Mouse (Mus musculus): ENCODE data around the gene Specc1. TPM values are rescaled to one million over a fixed set of nuclear protein-coding genes. Genes with fewer than 3 reads are reported as not detected.

The Specc1 gene
- polyA plus RNA-seq, 1 experiment from 2014 or later: 10.1 TPM

- Histone ChIP-seq H3K4me1 (no peaks in the 10 kb centered on the region), H3K36me3 (peaks cover 12% of the 10 kb centered on the region), H3K4me3 (no peak overlapping the region), H3K27me3 (ENCODE audit: low read depth, poor library complexity, severe bottlenecking) (no peaks in the 10 kb centered on the region), H3K9me3 (replicated peaks) (no peaks in the 10 kb centered on the region), H3K27ac (replicated peaks) (no peak overlapping the region)
- no peak for DNase-seq (ENCODE audit: low spot score)
- 96% methylated on average over 7 of the region's 7 CpGs for WGBS
Observed at GRCm38 (mm10) chr11:62223962-62224361, 267.4 kb downstream of the Specc1 start.

- H3K27me3 ChIP-seq (ENCODE audit: low read depth, poor library complexity, severe bottlenecking): no peaks in the 10 kb centered on the region
- H3K27ac ChIP-seq (replicated peaks): no peak overlapping the region
Observed at GRCm38 (mm10) chr11:62224797-62225196, 268.2 kb downstream of the Specc1 start.

GRCm38 (mm10) chr11:62240631-62241261 is 284.2 kb downstream of the Specc1 start:
- H3K27me3 ChIP-seq (ENCODE audit: low read depth, poor library complexity, severe bottlenecking): no peaks in the 10 kb centered on the region
- no peak overlapping the region for H3K4me3 ChIP-seq
- WGBS: 84% methylated on average over 12 of the region's 12 CpGs
- no peaks in the 10 kb centered on the region for H3K4me1 ChIP-seq
- no peak for DNase-seq (ENCODE audit: low spot score)
- peaks cover 5% of the 10 kb centered on the region for H3K9me3 ChIP-seq (replicated peaks)
- H3K27ac ChIP-seq (replicated peaks): no peak overlapping the region
- H3K36me3 ChIP-seq: no peaks in the 10 kb centered on the region

More at GRCm38 (mm10) chr11:62224797-62225196, 268.2 kb downstream of the Specc1 start:
- peaks cover 9% of the 10 kb centered on the region; the same call in 1 of the 2 replicates for H3K36me3 ChIP-seq
- 83% methylated on average over 4 of the region's 4 CpGs for WGBS
- no peak for DNase-seq (ENCODE audit: low spot score)
- no peak overlapping the region for H3K4me3 ChIP-seq
- no peaks in the 10 kb centered on the region for H3K9me3 ChIP-seq (replicated peaks)
- no peaks in the 10 kb centered on the region for H3K4me1 ChIP-seq

GRCm38 (mm10) chr11:62243871-62244270 is 287.3 kb downstream of the Specc1 start:
- Histone ChIP-seq H3K27me3 (ENCODE audit: low read depth, poor library complexity, severe bottlenecking) (peaks cover 19% of the 10 kb centered on the region), H3K4me3 (no peak overlapping the region), H3K36me3 (no peaks in the 10 kb centered on the region), H3K9me3 (replicated peaks) (peaks cover 8% of the 10 kb centered on the region), H3K27ac (replicated peaks) (no peak overlapping the region), H3K4me1 (peaks cover 6% of the 10 kb centered on the region)
- 94% methylated on average over 8 of the region's 8 CpGs for WGBS
- no peak for DNase-seq (ENCODE audit: low spot score)

GRCm38 (mm10) chr11:62244471-62244870 is 287.9 kb downstream of the Specc1 start:
- no peak overlapping the region for H3K4me3 ChIP-seq
- peaks cover 12% of the 10 kb centered on the region for H3K4me1 ChIP-seq
- peaks cover 25% of the 10 kb centered on the region for H3K27me3 ChIP-seq (ENCODE audit: low read depth, poor library complexity, severe bottlenecking)
- H3K9me3 ChIP-seq (replicated peaks): peaks cover 8% of the 10 kb centered on the region
- H3K36me3 ChIP-seq: no peaks in the 10 kb centered on the region
- no peak overlapping the region for H3K27ac ChIP-seq (replicated peaks)
- 92% methylated on average over 4 of the region's 4 CpGs for WGBS
- no peak for DNase-seq (ENCODE audit: low spot score)

- no peak for DNase-seq (ENCODE audit: low spot score)
- H3K4me1 ChIP-seq: peaks cover 22% of the 10 kb centered on the region
- peaks cover 8% of the 10 kb centered on the region for H3K9me3 ChIP-seq (replicated peaks)
- H3K27ac ChIP-seq (replicated peaks): peak overlapping the region; percentile 62; the same call in 1 of the 2 replicates
- peaks cover 59% of the 10 kb centered on the region for H3K27me3 ChIP-seq (ENCODE audit: low read depth, poor library complexity, severe bottlenecking)
- H3K4me3 ChIP-seq: peak overlapping the region; percentile 65
- no peaks in the 10 kb centered on the region for H3K36me3 ChIP-seq
- WGBS: 38% methylated on average over 18 of the region's 18 CpGs
Observed at GRCm38 (mm10) chr11:62247759-62248400, 291.3 kb downstream of the Specc1 start.

GRCm38 (mm10) chr11:62248401-62249244 is 292.1 kb downstream of the Specc1 start, which contains the start of gene Adora2b:
Gene Adora2b (plus strand): TSS chr11:62248984.
- H3K4me1 ChIP-seq: peaks cover 22% of the 10 kb centered on the region
- WGBS: under 1% methylated on average over 69 of the region's 69 CpGs
- H3K27me3 ChIP-seq (ENCODE audit: low read depth, poor library complexity, severe bottlenecking): peaks cover 62% of the 10 kb centered on the region
- peak within 1 kb of the TSS; percentile 62 for H3K27ac ChIP-seq (replicated peaks)
- DNase-seq (ENCODE audit: low spot score): peak; percentile 90
- peak within 1 kb of the TSS; percentile 65 for H3K4me3 ChIP-seq
- no peaks in the 10 kb centered on the region for H3K36me3 ChIP-seq
- H3K9me3 ChIP-seq (replicated peaks): peaks cover 8% of the 10 kb centered on the region

GRCm38 (mm10) chr11:62249266-62250037 is 292.9 kb downstream of the Specc1 start:
- 4% methylated on average over 35 of the region's 35 CpGs for WGBS
- Histone ChIP-seq H3K4me1 (peaks cover 22% of the 10 kb centered on the region), H3K36me3 (no peaks in the 10 kb centered on the region), H3K4me3 (peak overlapping the region; percentile 65), H3K27me3 (ENCODE audit: low read depth, poor library complexity, severe bottlenecking) (peaks cover 62% of the 10 kb centered on the region), H3K9me3 (replicated peaks) (peaks cover 8% of the 10 kb centered on the region), H3K27ac (replicated peaks) (peak overlapping the region; percentile 62)
- DNase-seq (ENCODE audit: low spot score): no peak

- 76% methylated on average over 11 of the region's 11 CpGs for WGBS
- H3K27me3 ChIP-seq (ENCODE audit: low read depth, poor library complexity, severe bottlenecking): peaks cover 62% of the 10 kb centered on the region
- DNase-seq (ENCODE audit: low spot score): no peak
- no peaks in the 10 kb centered on the region; the same call in 1 of the 2 replicates for H3K9me3 ChIP-seq (replicated peaks)
- H3K36me3 ChIP-seq: no peaks in the 10 kb centered on the region
- H3K4me3 ChIP-seq: no peak overlapping the region
- H3K4me1 ChIP-seq: peaks cover 22% of the 10 kb centered on the region
- H3K27ac ChIP-seq (replicated peaks): 0 out of 2 replicates have a peak overlapping the region, but pooled peaks have one; percentile 1
Observed at GRCm38 (mm10) chr11:62251047-62251446, 294.5 kb downstream of the Specc1 start.

GRCm38 (mm10) chr11:62253380-62253779 is 296.8 kb downstream of the Specc1 start:
- no peaks in the 10 kb centered on the region for H3K36me3 ChIP-seq
- H3K27me3 ChIP-seq (ENCODE audit: low read depth, poor library complexity, severe bottlenecking): peaks cover 44% of the 10 kb centered on the region
- H3K4me1 ChIP-seq: peaks cover 21% of the 10 kb centered on the region
- no peak overlapping the region for H3K4me3 ChIP-seq
- no peaks in the 10 kb centered on the region for H3K9me3 ChIP-seq (replicated peaks)
- DNase-seq (ENCODE audit: low spot score): no peak
- 80% methylated on average over 5 of the region's 5 CpGs for WGBS
- H3K27ac ChIP-seq (replicated peaks): no peak overlapping the region

GRCm38 (mm10) chr11:62259214-62259613 is 302.7 kb downstream of the Specc1 start:
- WGBS: 62% methylated on average over 5 of the region's 5 CpGs
- H3K27ac ChIP-seq (replicated peaks): 0 out of 2 replicates have a peak overlapping the region, but pooled peaks have one; percentile 34
- peaks cover 10% of the 10 kb centered on the region; the same call in 1 of the 2 replicates for H3K27me3 ChIP-seq (ENCODE audit: low read depth, poor library complexity, severe bottlenecking)
- H3K4me1 ChIP-seq: peaks cover 39% of the 10 kb centered on the region
- no peak overlapping the region for H3K4me3 ChIP-seq
- H3K9me3 ChIP-seq (replicated peaks): no peaks in the 10 kb centered on the region
- H3K36me3 ChIP-seq: no peaks in the 10 kb centered on the region
- no peak for DNase-seq (ENCODE audit: low spot score)

- Histone ChIP-seq H3K27ac (replicated peaks) (no peak overlapping the region), H3K9me3 (replicated peaks) (no peaks in the 10 kb centered on the region), H3K27me3 (ENCODE audit: low read depth, poor library complexity, severe bottlenecking) (peaks cover 39% of the 10 kb centered on the region; the same call in 1 of the 2 replicates), H3K4me1 (peaks cover 64% of the 10 kb centered on the region), H3K36me3 (no peaks in the 10 kb centered on the region), H3K4me3 (no peak overlapping the region)
- DNase-seq (ENCODE audit: low spot score): no peak
- 85% methylated on average over 7 of the region's 7 CpGs for WGBS
Observed at GRCm38 (mm10) chr11:62263599-62263998, 307.0 kb downstream of the Specc1 start.
